Mouse (Mus musculus): ENCODE measurements around the gene Sorbs1.

Gene Sorbs1

GRCm38 (mm10) chr19:40438907-40439306, 74.7 kb downstream of the Sorbs1 start:
- no peak for DNase-seq (ENCODE audit: low read depth, low spot score)

DNA sequence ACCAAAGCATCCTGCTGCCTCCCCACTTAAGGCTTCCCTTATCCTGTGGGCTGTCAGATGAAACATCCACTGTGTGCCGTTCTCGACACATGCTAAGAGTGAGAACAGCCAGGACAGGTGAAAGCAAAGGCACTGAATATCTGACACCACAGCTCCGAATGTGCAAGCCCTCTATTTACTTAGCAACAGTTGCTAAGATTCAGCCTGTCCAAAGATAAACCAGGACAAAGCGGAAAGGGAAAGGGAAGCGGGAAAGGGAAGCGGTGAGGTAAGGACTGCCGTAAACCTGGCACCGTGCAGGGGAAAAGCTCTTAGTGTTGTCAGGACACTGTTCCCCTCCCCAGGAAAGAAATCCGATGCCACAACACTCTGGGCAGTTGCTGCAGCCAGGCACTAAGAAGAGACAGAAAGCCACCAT, 75.9 kb downstream of the Sorbs1 start:
- DNase-seq (ENCODE audit: low read depth, low spot score), result no peak

DNA sequence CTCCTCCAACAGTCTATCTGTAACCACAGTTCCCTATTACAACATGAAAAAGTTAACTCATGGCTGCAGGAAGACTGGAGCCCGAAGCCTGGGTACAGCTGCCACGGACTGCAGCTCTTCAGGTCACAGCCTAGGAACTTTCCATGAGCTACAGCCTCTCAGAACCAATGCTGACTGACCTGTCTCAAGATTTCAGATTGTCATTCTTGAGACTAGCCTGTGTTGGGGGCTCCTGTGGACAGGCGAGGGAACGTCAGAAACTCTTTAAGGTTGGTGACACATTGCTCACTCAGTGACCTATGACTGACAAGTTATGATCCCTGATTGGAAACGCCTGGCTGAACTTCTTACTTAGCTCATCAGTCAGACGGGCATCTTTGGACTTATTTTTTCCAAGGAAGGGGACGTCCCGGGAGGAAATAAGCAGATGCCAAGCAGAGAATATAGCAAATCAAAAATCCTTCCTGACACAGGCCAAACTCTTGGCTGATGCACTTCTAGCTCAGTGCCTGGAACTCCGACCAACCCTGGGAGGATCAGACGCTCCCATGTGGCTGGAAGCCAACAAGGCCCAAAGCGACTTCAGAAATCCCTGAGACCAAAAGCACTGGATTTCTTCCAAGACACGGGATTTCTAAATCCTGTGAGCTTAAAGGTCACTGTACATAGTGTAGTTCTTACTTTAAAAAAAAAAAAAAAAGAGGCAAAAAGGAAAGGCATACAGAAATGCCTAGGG, 76.9 kb downstream of the Sorbs1 start:
- no peak for DNase-seq (ENCODE audit: low read depth, low spot score)

DNA sequence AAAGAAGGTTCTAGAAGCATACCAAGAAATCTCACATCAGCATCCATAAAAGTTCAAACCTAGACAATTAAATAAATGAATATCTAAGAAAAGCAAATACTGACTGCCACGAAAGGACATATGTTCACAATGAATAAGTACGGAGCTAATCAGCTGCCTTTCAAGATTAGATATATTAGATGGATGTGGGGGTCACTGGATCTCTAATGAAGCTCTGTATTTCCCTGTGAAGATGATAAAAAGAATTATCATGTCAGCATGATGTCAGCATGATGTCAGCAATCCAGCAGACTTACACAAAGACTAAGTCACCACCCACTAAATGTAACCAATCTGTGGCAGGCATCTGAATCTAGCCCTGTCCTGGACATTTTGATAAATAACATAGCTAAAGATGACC, 77.8 kb downstream of the Sorbs1 start:
- DNase-seq (ENCODE audit: low read depth, low spot score), result no peak

DNA sequence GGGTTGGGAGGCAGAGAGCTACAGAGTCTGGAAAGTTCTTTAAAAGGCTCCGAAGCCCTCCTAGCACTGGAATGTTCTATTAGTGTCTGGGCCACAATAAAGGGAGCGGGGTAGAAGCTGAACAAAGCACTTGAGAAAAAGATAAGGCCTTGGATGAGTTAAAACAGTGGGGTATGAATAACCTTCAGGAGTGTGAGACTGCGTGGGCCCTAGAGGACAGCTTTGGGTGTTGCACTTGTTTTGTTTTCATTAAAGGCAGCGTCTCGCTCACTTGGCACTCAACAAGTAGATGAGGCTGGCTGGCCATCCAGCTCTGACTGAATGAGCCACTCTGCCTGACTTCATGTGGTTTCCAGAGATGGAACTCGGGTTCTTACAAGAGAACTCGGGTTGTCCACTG, 78.5 kb downstream of the Sorbs1 start:
- no peak for DNase-seq (ENCODE audit: low read depth, low spot score)

DNA sequence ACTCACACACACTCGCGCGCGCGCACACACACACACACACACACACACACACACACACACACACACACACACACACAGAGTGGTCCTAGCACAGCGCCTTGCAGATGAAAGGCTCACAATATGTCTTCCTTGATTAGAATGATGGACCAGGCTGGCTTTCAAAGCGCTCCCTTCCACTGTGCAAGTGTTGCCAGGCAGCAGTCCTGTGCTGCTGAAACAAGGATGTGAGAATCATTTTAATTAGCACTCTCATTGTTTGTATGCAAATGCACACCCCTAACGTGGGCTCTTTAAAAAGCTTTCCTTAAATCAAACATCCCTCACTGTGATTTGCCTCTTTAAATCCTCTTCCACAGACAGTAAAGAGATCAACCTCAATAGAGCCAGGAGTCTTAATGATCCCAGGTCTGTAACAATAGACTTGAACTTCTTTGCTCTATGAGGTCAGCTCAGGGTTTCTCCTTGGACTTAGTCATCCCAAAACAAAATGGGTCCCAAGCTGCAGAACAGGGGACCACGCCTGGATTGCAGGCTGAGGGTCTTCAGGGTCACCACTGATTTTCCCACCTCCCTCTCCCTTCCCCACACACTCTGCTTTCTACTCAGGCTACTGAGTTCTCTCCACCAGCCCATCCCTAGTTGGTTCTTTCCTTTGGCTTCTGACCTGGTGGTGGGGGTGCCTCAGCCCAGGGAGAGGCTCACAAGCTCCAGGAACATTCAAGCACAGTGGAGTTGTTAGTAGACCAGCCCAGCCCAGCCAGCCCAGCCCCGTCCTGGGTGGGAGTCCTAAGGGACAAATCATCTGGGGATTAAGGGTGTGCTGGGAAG, 79.3 kb downstream of the Sorbs1 start:
- DNase-seq (ENCODE audit: low read depth, low spot score), result no peak

- DNase-seq (ENCODE audit: low read depth, low spot score), result no peak
Observed at GRCm38 (mm10) chr19:40433316-40433912, 80.2 kb downstream of the Sorbs1 start.

DNA sequence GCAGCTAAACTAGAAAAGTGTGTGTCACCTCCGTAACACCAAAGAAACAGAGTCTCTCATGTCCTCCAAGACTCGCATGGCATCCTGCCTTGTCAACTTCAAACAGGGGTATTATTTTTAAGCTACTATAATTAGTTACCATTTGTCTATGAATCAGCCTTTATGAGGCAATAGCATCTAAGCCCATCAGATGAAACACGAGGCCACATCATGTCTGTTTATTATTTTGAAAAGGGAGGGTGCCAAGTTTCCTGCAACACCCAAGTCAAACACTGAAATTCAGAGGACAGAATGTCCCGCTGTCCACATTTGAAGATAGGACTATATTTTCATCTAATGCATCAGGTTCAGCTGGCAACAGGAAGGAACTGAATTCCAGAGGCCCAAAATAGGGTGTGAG, 81.6 kb downstream of the Sorbs1 start:
- DNase-seq (ENCODE audit: low read depth, low spot score), result no peak

DNA sequence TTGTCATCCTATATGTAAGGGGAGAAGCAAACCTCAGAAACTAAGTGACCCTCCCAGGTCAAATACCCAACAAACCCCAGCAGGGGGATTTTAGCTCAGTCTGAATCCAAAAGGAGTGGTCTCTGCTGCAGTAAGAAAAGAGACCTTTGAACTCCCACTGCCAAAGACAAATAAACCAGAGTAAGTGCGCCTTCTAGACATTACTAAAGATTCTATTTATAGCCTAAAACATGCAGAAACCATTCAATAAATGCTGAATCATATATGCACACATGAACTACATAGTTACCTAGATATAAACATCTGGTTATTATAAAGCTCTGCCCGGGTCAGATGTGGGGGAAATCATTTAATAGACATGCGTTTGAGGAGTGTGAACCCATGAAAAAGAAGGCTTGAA, 84.0 kb downstream of the Sorbs1 start:
- no peak for DNase-seq (ENCODE audit: low read depth, low spot score)

GRCm38 (mm10) chr19:40429169-40429568, 84.4 kb downstream of the Sorbs1 start:
- DNase-seq (ENCODE audit: low read depth, low spot score), result no peak

- DNase-seq (ENCODE audit: low read depth, low spot score), result no peak
Observed at GRCm38 (mm10) chr19:40426103-40426960, 87.2 kb downstream of the Sorbs1 start.

GRCm38 (mm10) chr19:40425326-40425725, 88.3 kb downstream of the Sorbs1 start:
- DNase-seq (ENCODE audit: low read depth, low spot score), result no peak

DNA sequence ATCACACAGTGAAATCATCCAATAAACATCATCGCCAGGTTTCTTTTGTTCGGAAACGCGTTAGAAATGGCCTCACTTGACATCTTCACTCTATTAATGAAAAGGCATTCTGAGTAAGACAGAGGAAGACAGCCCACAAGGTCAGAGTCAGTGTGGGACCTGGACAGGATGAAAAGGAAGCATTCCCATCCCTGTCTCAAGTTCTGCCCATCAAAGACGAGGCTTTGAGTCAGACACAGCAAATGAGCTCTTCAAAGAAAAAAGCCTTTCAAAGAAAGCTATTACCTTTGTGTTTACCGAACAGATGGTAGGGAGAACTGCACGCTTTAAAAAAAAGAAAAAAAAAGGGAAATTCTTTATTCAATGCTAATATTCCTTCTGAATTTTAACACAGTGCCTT, 92.5 kb downstream of the Sorbs1 start:
- DNase-seq (ENCODE audit: low read depth, low spot score), result no peak

DNA sequence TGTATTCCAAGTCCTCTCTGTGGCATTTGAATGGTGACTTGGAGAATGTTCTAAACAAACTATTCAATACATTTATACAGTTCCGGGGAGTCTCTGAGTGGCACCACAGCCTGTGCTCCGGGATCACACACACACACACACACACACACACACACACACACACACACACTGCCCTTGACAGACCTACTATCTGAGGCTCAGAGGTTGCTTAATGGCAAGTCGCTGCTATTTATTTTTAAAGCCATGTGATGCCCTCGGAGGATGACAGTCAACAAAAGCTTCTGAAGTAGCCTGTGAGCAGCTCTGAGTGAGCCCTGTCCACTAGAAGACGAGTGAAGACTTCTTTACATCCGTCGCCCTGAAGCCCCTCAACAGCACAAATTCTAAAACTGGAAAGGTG, 94.3 kb downstream of the Sorbs1 start:
- no peak for DNase-seq (ENCODE audit: low read depth, low spot score)

DNA sequence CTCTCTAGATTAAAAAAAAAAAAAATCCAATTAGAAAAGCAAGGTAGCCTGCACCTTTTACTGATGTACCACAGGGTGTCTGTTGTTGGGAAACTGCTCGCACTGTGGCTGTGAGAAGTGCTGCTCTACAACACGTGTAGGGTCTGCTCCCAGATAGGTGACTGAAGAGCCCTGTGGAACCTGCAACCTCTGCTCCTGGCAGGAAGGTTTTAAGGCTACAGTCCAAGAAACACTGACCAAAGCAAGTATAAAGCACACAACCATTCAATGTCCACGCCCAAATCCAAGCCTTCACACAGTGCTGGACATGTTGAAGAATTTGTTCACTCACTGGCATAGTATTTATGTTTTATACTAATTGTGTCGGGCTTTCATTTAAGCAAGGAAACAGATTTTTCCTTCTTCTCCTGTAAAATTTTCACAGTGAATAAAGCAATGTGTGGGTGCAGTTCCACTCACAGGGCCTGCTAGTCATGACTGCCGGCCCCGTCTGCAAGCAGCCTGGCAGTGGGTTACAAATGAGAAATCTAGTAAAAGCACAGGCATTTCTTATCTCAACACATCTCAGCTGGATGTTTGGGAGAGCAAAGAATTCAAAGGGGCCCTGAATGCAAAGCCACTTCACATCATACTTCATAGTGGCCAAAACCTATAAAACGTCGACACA, 96.3 kb downstream of the Sorbs1 start:
- DNase-seq (ENCODE audit: low read depth, low spot score), result no peak

- no peak for DNase-seq (ENCODE audit: low read depth, low spot score)
Observed at GRCm38 (mm10) chr19:40415725-40416124, 97.9 kb downstream of the Sorbs1 start.

GRCm38 (mm10) chr19:40414798-40415475, 98.6 kb downstream of the Sorbs1 start:
- no peak for DNase-seq (ENCODE audit: low read depth, low spot score)

- no peak for DNase-seq (ENCODE audit: low read depth, low spot score)
Observed at GRCm38 (mm10) chr19:40414386-40414785, 99.2 kb downstream of the Sorbs1 start.

DNA sequence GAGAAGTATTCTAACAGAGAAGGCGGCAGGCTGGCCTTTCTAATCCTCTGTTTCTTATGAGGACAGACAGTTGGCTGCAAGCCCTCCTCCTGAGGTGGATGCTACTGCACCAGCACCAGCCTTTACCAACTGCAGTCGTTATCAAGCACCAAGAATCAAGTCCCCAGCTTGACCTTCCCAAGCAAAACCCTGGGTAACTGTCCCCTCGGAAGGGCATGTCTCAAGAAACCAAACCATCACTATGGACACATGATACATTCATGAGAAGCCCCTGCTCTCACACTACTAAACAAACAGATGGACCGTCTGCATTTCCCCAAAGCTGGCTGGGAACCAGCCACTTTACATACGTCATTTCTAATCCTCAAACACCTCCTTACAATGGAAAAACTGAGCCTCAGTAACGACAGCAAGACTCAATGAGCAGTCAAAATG, 102.2 kb downstream of the Sorbs1 start:
- DNase-seq (ENCODE audit: low read depth, low spot score), result no peak

DNA sequence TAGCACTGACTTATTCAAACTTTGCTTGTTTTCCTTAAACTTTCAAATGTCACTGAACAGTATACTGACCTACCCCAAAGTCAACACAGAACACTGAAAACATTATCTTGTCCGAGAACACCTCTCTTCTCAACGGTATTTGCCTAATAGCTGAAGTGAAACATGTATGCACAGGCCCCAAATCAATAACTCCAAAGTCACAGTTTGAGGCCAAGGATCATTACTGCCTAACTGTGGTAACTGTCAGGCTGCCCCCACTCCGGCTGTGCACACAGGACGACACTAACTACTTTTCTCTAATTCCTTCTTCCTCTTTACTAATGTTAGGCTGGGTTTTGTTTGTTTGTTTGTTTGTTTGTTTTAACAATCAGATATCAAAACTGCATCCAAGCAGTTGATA, 103.1 kb downstream of the Sorbs1 start:
- DNase-seq (ENCODE audit: low read depth, low spot score), result no peak

- no peak for DNase-seq (ENCODE audit: low read depth, low spot score)
Observed at GRCm38 (mm10) chr19:40410109-40410508, 103.5 kb downstream of the Sorbs1 start.

Measured in c-Kit-negative CD71-positive TER-119-positive erythroid progenitor cells, embryonic 14.5 days (primary cell).